Mouse (Mus musculus) urinary bladder, postnatal 14 days (tissue): ENCODE data around the gene Nhsl2.
A peak's percentile ranks its signal among the peaks of the same experiment; 100 is the strongest.

Experiments used
- DNase-seq: peaks from one replicate; pipeline ENCODE4 v3.0.0; 2021; ENCODE audit warnings: low spot score

Nhsl2 gene

DNA sequence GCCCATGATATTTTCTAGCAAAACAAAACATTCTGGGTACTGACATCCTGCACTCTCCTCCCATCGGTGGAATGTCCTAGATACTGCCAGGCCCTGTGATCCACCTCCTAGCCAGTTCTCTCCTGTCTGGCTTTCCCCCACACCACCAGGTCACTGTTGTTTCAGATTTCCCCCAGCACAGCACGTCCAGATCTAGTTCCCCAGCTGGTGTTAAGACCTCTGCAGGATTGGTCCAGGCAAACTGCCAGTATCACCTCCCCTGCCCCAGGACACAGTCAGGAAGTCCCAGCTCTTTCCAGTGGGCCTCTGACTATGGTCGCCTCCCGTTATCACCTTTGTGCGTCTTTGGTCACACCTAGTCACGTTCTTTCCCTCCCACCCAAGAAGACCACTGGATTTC is 134.5 kb downstream of the Nhsl2 start:
- no peak for DNase-seq

DNA sequence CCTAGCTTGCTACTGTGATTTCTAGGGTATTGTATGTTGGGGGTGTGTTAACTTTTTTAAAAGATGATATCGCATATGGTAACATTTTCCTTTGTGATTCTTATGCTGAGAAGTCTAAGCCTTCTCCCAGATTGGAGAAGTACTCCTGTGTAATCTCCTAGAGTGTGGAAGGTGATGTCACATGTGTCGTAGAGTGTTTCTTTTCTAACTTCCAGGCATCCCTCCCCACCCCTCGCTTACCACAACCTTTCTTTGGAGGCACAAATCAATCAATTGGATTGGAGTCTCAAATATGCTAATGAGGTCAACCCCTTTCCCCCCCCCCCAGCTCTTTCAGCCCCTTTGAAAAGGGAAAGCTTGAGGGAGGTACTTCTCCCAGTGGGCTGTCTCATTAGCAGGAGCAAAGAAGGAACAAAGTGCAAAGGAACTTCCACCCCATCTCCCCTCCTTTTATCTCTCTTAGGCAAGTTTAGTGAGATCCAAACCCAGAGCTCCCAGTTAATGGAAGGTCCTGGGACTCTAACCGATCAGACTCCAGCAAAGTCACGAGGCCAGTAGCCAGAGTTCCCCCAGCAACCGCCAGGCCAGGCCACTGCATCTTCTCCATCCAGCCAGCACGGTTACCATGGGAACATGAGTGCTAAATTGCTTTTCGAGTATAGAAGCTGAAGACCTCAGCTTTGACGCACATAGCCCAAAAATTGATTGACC is 137.6 kb downstream of the Nhsl2 start:
- no peak for DNase-seq

DNA sequence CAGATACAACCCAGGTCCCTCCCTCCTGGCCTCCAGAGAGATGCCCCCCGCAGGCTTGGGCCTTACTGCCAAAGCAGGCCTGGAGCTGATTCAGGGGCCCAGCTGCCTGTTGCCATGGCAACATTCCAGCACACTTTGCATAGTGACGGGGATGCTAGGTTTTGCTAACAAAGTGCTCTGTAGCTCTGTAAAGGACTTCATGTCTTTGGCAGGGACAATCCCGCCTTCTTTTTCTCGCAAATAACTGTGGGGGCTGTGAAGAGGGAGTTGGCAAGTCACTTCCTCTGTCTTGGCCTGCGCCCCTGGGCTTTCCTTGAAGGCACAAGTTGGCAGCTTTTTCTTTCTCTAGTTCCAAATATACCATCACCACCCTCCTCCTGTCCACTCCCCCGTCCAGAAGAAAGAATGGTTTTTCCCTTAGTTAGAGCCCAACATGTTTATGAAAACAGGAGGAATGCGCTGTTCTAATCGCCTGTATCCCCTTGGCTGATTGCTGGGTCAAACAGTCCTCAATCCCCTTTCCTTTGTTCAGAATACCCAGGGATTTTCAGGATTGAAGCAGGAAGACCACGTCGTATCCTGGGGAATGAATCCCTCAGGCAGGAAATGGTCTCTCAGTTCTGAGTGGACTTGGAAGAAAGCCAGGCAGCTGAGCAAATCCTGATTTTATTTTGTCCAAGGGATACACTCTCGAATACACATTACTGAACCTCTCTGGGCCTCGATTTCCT is 144.8 kb downstream of the Nhsl2 start:
- peak; percentile 24 for DNase-seq

DNA sequence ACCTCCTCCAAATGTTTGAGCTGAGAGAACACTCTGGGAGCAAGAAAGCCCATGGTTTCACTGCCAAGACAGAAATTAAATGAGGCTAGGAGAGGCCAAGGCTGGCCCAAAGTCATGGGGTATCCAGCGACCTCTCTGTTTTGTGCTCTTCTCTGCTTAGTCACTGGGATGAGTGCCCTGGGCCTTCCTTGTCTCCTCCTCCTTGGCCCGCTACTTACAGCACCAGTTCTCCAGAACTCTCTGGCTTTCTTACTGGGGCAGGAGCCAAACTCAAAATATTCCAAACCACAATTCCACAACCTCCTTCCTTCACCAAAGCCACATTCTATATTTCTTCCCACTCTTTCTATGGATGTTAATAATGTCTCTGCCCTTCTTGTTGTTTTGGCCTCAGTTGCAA is 147.5 kb downstream of the Nhsl2 start:
- DNase-seq, result no peak

DNA sequence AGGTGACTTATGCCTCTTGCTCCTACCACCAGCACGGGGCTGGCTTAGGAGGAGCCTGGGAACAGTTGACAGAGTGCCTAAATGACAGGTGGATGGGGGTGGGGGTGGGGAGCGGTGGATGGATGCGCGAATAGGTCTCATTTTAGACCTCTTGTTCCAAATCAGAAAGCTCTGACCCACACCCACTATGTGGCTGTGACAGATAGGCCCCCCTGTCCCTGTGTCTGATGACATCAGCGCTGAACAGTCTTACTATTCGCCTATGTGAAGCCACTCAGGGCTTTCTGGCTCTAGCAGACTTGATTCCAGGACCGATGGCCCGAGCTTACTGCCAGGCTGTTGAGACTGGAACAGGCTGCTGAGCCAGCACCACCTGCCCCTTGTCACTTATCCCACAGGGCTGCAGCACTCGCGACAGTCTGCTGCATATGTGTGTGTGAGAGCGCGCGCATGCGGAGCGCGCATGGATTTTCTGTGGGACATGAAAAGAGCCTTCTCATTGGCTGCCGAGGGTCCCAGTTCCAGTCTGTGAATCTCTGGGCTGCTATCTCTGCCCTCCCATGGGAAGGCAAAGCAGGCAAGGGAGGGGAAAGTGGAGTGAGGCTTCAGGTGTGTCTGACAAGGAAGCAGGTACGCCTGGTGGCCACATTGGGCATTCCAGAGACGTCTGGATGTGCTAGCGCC is 154.6 kb downstream of the Nhsl2 start:
- no peak for DNase-seq

DNA sequence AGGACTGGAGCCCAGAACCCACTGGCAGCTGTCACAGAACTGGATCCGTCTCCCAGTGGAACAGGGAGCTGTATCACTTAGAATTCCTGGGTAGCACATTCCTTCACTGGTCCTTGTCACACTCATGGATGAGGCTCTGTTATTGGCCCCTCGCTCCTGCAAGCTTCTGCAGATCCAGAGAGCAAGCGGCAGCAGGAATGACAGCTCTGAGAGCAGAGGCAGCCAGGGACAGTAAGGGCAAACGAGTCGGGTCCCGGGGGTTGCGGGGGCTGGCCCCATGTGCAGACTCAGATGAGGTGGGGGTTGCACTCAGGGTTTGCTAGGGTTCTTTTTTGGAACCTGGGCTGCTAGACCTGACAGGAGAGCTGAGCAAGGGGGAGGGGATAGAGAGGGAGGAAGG is 155.2 kb downstream of the Nhsl2 start:
- no peak for DNase-seq

DNA sequence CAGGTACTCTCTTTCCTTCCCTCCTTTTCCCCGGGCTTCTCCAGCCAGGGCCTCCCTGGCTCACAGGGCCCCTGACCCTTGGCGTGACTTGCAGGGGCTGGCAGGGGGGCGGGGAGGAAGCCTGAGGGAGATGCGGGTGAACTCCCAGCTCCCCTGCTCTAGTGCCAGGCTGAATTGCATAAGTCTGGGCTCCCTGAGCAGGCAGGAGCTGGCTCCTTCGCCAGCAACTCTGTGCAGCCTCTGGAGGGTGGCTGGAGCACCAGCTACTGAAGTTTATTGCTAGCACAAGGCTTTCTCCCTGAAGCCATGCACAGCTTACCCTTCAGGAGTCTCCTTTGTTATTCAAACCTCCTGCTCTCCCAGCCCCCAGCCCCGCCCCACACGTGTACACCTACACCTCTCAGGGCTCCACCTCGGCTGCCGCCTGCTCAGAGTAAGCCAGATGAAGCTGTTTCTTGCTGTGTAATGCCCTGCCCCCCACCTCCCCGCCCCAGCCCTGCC is 156.0 kb downstream of the Nhsl2 start:
- peak; percentile 5 for DNase-seq

DNA sequence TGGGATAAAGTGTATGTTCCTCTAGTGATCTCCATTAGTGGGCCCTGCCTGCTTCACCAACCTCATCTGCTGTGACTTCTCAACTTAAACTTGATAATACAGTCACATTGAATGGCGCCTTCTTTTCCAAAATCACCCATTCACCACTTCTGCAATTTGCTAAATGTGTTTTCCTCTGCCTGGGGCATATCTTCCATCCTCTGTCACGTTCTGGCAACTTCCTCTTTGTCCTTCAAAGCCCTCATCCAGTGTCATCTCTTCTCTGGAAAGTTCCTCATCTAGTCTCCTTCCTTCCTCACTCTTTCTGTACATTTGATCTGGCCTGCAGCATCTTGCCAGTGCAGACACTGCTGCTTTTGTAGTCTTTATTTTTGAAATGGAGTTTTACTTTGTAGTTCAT is 158.8 kb downstream of the Nhsl2 start:
- no peak for DNase-seq

DNA sequence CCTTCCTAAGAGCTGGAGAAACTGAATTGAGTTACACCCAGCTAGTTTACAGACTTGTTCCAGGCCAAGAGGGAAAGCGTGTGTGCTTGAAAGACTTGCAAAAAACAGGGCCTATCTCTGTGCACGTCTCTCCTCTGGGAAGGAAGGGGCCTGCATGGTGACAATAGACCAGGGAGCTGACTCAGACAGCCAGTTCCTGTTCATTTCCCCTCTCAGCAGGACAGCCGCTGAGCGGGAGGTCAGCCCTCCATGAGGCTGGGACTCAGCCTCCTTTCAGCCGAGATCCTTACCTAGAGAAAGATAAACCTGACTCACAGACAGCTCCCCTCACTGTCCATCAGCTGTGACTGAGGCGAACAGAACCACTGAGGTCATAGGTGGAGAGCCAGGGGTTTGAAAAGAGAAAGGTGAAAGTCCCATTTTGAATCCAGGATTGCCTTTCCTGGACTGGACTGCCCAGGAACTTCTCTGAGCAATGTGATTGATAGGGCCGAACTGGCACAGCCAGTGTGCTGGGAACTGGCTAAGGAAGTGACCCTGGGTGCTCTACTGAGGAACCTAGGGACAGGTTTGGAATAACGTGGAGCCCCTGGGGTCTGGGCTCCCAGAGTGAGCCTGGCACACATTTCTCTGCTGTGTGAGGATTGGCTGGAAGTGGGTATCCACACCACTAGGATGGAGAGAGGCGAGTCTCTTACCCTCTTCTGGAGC is 168.2 kb downstream of the Nhsl2 start:
- no peak for DNase-seq

DNA sequence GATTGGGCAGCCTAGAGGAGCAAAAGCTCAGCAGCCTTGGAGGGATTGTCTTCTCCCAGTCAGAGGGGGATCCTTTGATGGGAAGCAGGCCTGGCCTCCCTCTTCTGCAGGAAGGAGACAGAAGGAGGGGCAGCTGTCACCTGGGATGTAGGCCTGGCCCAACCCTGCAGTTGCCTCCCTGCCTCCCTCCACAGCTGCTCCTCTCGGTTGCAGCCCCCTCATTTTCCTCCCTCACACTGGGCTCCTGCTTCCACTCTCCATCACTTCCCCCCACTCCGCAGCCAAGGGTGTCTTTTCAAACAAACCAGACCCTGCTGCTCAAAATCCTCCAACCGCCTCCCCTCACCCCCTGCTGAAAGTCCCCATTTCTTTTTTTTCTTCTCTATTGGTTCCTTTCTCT is 169.7 kb downstream of the Nhsl2 start:
- no peak for DNase-seq

DNA sequence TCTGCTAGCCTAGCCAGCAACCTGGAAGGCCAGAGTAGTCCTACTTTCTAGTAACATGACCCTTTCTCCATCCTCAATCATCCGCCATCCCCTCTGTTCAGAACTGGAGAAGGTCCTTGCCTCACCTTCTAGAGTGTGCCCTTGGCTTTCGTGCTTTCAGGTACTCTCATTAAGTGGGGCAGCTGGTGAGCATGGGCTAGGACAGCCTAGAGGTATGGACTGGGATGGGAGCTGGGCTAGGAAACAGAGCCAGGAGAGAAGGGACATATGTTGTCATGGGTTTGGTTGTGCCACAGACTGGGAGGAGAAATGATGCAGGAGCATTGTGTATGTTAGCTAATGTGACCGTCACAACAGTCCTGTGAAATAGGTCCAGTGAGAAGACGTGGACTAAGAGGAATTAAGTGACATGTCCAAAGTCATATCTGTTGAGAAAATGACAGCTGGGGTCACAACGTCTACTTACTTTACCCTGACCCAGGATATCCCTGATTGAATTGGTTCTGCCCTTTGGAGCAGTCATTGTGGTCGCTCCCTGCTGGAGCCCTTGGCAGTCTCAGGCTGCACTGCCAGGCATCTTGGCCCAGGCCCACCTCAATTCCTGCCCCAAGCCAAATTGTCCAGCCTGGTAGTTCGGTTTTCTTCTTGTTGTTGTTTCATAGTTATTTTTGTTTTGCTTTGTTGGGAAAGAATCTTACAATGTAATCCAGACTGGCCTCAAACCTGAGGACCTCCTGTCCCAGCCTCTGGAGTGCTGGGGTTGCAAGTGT is 170.5 kb downstream of the Nhsl2 start:
- no peak for DNase-seq

DNA sequence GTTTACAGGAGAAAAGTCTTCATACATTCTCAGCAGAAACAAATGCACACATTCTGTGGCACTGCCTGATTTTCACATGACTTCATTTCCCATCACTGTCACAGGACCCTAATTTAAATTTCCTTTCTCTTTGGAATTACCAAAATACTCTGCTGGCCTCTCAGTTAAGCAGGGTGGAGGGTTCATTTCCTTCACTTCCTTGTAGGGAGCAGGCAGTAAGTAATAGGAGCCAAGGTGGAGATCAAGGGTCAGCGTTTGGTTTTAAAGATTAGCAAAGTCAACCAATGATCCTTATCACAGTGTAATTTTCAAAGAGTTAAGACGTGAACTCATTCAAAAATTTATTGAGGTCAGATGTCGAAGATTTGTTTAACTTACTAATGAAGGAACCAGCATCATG is 175.8 kb downstream of the Nhsl2 start:
- no peak for DNase-seq

DNA sequence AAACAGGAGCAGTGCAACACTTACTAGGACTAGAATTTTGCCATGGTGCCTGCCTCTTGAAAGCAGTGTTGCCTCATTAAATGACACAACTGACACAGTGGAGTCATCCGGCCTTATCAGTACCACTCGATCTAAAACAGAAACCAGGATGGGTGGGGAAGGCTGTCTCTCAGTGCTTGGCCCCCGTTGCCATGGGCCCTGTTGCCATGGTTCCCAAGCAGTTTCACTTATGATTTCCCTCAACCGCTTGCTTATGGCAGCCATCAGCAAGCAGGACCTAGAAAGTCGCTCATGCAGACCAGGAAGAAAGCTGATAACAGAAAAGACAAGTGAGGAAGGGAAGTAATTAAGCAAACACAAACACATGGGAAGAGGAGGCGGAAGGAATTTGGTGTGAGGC is 182.7 kb downstream of the Nhsl2 start:
- DNase-seq, result peak; percentile 4

DNA sequence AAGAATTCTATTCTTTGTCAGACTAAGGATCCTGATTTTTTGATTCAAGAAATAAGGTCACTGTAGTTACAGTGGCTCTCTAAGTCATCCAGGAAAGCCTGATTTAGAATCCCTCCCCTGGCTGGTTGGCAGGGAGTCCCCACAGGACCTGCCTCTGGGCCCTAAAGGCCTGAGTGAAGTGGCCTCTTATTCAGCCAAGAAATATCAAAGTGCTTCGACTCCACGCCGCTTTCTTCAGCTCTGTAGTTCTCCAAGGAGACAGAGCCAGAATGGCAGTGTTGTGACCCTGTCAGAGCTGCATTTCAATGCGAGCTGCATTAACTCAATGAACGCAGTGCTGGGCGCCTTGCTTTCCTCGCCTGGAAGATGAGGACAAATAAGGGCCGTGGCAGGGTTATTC is 183.2 kb downstream of the Nhsl2 start:
- DNase-seq, result no peak

DNA sequence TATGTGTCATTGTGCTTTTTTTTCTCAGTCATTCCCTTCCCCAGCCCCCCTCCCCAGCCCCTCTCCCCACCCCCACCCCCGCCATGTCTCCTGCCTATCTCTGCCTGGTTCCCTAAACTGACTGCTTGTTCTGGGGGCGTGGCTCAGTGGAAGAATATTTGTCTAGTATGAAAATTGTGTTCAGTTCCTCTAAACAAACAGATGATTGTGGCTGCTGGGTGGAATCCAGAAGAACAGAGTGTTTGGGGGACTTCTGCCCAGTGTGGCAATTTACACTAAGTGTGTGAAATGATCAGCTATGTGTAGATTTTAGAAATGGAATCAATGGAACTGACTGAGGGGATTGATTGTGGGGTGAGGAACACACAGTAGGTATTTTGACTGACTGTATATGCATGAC is 184.4 kb downstream of the Nhsl2 start:
- no peak for DNase-seq

DNA sequence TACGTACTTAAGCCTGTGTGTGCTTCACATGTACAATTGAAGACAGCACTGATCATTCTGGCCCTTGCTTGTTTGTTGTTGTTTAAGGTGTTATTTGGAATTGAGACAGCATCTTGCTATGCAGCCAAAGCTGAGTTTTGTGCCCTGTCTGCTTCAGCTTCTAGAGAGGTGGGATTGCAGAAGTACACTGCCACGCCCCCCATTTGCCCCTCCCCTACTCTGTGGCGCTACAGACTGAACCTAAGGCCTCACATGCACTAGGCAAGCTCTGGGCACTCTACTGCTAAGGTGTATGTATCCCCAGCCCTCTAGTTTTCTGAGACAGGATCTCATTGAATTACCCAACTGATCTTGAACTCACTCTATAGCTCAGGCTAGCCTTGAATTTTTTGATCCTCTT is 186.5 kb downstream of the Nhsl2 start:
- no peak for DNase-seq

DNA sequence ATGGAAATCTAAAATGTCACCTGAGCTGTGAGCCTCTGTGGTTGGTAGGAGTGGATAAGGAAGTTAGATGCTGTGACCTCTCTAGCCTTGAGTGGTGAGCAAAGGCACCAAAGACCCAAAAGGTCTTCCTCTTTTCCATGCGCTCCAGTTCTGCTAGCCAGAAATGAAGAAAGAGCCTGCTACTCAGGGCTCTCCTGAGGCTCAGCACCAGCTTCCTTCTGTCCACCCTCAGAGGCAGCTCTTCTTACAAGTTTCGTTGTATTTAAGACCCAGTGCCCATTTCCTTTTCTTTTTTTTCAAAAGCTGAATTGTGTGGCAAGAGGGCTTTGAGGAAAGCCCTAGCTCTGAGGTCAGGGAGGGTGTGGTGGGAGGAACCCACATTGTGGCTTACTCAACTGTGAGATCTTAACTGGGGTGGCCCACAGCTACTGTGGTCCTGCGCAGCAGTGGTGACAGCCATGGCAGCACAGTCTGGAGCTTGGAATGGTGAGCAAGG is 187.7 kb downstream of the Nhsl2 start:
- DNase-seq, result no peak

DNA sequence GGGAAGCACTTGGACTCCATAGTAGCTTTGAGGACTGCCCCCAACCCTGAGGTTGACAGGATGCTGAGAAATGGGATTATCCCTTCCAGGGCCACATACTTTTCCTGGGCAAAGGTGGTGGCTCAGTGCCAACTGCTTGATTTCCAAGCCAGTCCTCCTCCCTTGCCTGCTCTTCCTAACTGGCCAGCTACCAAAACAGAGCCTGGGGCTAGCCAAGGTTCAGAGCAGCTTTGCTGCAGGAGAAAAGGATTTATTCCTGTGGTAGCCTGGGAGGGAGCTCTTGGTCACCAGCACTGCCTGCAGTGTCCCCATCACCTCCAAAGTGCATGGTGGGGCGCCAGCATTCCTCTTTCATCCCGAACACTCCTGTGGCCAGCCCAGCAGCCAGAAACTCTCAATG is 188.3 kb downstream of the Nhsl2 start:
- DNase-seq, result peak; percentile 26

DNA sequence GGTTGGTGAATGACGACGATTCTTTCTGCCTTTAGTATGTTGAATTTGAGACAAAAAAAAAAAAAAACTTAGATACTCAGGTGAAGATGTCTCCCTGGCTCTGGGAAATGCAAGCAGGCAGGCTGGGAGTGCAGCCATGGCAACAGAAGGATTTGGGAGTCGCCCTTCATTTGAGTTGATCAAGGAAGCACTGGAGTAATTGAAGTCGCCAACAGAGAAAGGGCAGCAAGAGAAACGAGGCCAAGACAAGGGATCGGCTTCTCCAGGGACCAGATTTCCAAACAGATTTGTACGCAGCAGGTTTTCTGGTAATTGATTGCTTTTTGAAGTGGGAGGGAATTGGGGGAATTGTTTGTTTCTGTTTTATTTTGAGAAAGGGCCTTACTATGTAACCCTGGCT is 192.4 kb downstream of the Nhsl2 start:
- DNase-seq, result no peak

DNA sequence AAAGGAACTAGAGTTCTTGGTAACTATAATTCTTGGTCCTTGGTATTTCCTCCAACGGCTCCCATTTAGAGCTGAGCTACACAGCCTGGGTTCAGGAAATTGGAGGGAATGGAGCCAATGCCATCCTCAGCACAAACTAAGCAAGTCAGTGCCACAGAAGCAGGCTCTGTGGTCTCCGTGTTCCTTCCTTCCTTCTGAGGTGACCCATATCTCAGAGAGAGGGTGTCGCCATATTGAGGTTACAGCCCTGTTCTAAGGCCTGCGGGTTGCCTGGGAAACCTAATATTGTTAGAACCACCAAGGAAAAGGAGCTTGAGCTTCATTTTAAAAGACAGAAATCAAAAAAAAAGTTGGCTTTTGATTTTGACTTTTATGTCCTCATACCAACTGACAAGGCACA is 193.2 kb downstream of the Nhsl2 start:
- DNase-seq, result no peak

DNA sequence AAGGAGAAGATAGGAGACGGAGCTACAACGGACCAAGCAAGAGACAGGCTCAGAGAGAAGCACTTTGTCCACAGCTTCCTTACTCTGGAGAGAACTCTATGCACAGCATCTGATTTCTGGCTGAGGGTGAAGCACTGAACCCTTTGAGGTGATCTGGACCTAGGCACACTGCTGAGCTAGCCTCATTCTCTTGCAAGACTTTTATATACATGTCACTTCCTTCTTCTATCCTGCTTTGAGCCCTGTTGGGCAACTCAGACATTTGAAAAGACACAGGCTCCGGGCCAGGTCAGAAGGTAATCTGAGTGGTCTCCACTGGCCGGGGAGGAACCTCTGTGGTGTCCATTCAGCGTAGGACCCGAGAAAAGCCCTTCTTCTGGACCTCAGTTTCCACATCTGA is 201.4 kb downstream of the Nhsl2 start:
- no peak for DNase-seq

DNA sequence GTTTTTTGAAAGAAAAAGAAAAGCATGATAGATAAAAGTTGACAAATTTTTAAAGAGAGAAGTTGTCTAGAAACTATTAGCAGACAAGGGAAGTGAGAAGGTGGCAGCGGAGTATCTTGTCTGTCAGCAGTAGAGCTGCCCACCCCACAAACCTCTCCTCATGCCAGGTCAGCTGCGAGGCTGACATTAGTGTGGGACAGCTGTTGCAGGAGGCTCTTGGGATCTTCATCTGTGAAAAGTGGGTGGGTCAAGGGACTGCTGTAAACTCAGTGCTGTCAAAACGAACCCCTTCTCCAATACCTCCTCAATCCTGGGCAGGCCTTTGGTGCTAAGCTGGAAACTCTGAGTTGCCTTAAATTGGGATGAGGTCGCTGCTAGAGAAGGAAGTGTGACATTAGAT is 202.0 kb downstream of the Nhsl2 start:
- DNase-seq, result no peak
